ENCODE assay signal across 8 mouse cellular contexts in genomic region chr11:19924757-19925148, GRCm38 (mm10). TPM values are rescaled to one million over a fixed set of nuclear protein-coding genes. Genes with fewer than 3 reads are reported as not detected.
DNase-seq lines count a peak whose midpoint lies in the region; ATAC-seq and TF ChIP-seq lines count a peak whose summit lies in the region.

No protein-coding gene starts in this region.

- no peaks in the 10 kb centered on the region for H3K36me3 ChIP-seq in heart, embryonic 14.5 days (ENCODE audit: control insufficient read depth, insufficient read depth, low read length)
- peaks cover 3% of the 10 kb centered on the region; the same call in 1 of the 2 replicates for H3K36me3 ChIP-seq in limb, embryonic 10.5 days
- H3K36me3 ChIP-seq in myocyte (ENCODE audit: control insufficient read depth, insufficient read depth), result no peaks in the 10 kb centered on the region

- no peak for TF ChIP-seq POLR2A in myocyte (IDR thresholded peaks at IDR 0.05; ENCODE audit: insufficient read length, low read depth)

- H3K9ac ChIP-seq in heart, embryonic 14.5 days (ENCODE audit: low read length), result peak overlapping the region; percentile 90

- H3K27me3 ChIP-seq in heart, embryonic 14.5 days (ENCODE audit: control insufficient read depth, insufficient read depth, low read length), result no peaks in the 10 kb centered on the region
- H3K27me3 ChIP-seq in limb, embryonic 10.5 days (ENCODE audit: low read depth, poor library complexity, severe bottlenecking), result no peaks in the 10 kb centered on the region
- H3K27me3 ChIP-seq in myocyte (ENCODE audit: control insufficient read depth, insufficient read depth, insufficient read length), result no peaks in the 10 kb centered on the region

- peaks cover 40% of the 10 kb centered on the region for H3K79me2 ChIP-seq in myocyte (ENCODE audit: control insufficient read depth, insufficient read depth)

- peak overlapping the region; percentile 80 for H3ac ChIP-seq in myocyte (ENCODE audit: control insufficient read depth, insufficient read length)

- peak overlapping the region; percentile 91 for H3K4me2 ChIP-seq in heart, embryonic 14.5 days (ENCODE audit: low read length)
- H3K4me2 ChIP-seq in myocyte (ENCODE audit: low read depth), result peak overlapping the region; percentile 92

- peak overlapping the region; percentile 78 to 87 for H3K4me3 ChIP-seq in heart, embryonic 14.5 days (ENCODE audit: control insufficient read depth in 1 of 2, insufficient read depth in 1 of 2, low read depth in 1 of 2, low read length in 2 of 2)
- peak overlapping the region; percentile 87 for H3K4me3 ChIP-seq in limb, embryonic 10.5 days
- peak overlapping the region; percentile 80 for H3K4me3 ChIP-seq in myocyte

- WGBS in heart, embryonic 14.5 days, result 0% methylated on average over 29 of the region's 29 CpGs
- under 1% methylated on average over 29 of the region's 29 CpGs for WGBS in limb, embryonic 10.5 days

- peak overlapping the region; percentile 79 to 94 for H3K27ac ChIP-seq in heart, embryonic 14.5 days (replicated peaks in 1 of 2; ENCODE audit: control insufficient read depth in 1 of 2, insufficient read depth in 1 of 2, low read depth in 2 of 2, low read length in 2 of 2)
- H3K27ac ChIP-seq in limb, embryonic 10.5 days, result peak overlapping the region; percentile 98

- peak; percentile 9; the same call in 1 of the 2 replicates for ATAC-seq in heart, embryonic 14.5 days (ENCODE audit: insufficient number of reproducible peaks, insufficient read depth, low FRiP score, low read depth)

- H3K9me3 ChIP-seq in heart, embryonic 14.5 days (ENCODE audit: control insufficient read depth, low read length), result no peaks in the 10 kb centered on the region
- no peaks in the 10 kb centered on the region for H3K9me3 ChIP-seq in limb, embryonic 10.5 days (replicated peaks)

- H3K4me1 ChIP-seq in heart, embryonic 14.5 days (ENCODE audit: control insufficient read depth in 2 of 2, insufficient read depth in 2 of 2, low read length in 2 of 2), result peaks cover 7 to 15% of the 10 kb centered on the region in 2 experiments
- H3K4me1 ChIP-seq in limb, embryonic 10.5 days, result peaks cover 44% of the 10 kb centered on the region

- DNase-seq in adrenal gland, postnatal 4 days (ENCODE audit: low spot score in 2 of 2), result peak; percentile 17 to 21
- no peak for DNase-seq in adrenal gland, adult (ENCODE audit: inconsistent age in 2 of 2, low spot score in 1 of 2)
- peak; percentile 41 to 45 for DNase-seq in spleen, adult 18-20 months
- DNase-seq in spleen, adult 12 weeks (ENCODE audit: low spot score), result no peak
- DNase-seq in limb, embryonic 10.5 days (ENCODE audit: low spot score), result no peak
- peak; percentile 40 for DNase-seq in urinary bladder, postnatal 14 days (ENCODE audit: low spot score)

TF ChIP-seq in myocyte, 11 proteins besides CTCF, POLR2A, EP300 and RAD21:
- TF ChIP-seq MYOG (IDR thresholded peaks at IDR 0.05; ENCODE audit: control insufficient read depth in 1 of 3, insufficient read depth in 1 of 3, insufficient read length in 2 of 3, low read depth in 2 of 3), result no peak
- TF ChIP-seq E2F4 (IDR thresholded peaks at IDR 0.05; ENCODE audit: insufficient read depth), result no peak
- TF ChIP-seq USF1 (IDR thresholded peaks at IDR 0.05; ENCODE audit: low read depth), result no peak
- no peak for TF ChIP-seq SRF (IDR thresholded peaks at IDR 0.05; ENCODE audit: control insufficient read depth, insufficient read length, low read depth)
- no peak for TF ChIP-seq CEBPB (IDR thresholded peaks at IDR 0.05; ENCODE audit: insufficient read depth, poor library complexity, severe bottlenecking)
- no peak for TF ChIP-seq TCF3 (IDR thresholded peaks at IDR 0.05; ENCODE audit: insufficient read length, low read depth)
- no peak for TF ChIP-seq TCF12 (IDR thresholded peaks at IDR 0.05; ENCODE audit: insufficient read depth, poor library complexity, severe bottlenecking)
- no peak for TF ChIP-seq REST (IDR thresholded peaks at IDR 0.05; ENCODE audit: insufficient read depth, insufficient read length)
- no peak for TF ChIP-seq POLR2AphosphoS2 (IDR thresholded peaks at IDR 0.05; ENCODE audit: insufficient read length, low read depth)
TF ChIP-seq in myocyte: peak in this region for 0.

RNA-seq across cellular contexts. Expression of gene Spred2, which starts 0.6 kb away (rescaled TPM):
- 10 to 100 TPM; 49.2 to 50.9 TPM for total RNA-seq in adrenal gland, postnatal 4 days (2021)
- polyA plus RNA-seq in heart, embryonic 14.5 days (2014; fragmentation: Nextera tagmentation; extraction: Ambion mirVana), result 4.1 and 4.9 TPM in 2 replicates
- polyA plus RNA-seq in limb, embryonic 10.5 days (2016; fragmentation: Nextera tagmentation; extraction: Ambion mirVana), result 8.3 and 9.3 TPM in 2 replicates
- 15.7 TPM for polyA plus RNA-seq in myocyte (2012; fragmentation: generic; extraction: Trizol)

Comparison
In these comparisons a context has a peak if more than half of its experiments do, and no peak if none do; other contexts are left out.
1. DNase-seq: peak in adrenal gland, postnatal 4 days (2 of 2), spleen, adult 18-20 months (2 of 2) and urinary bladder, postnatal 14 days (single experiment); none in adrenal gland, adult (0 of 2), spleen, adult 12 weeks (single experiment) and limb, embryonic 10.5 days (single experiment).
2. Peak in every context shown above with its lines, with median percentiles within 50 percentile points of each other: H3K4me3 ChIP-seq.